Mouse (Mus musculus) left cerebral cortex, postnatal 4 days (tissue): ENCODE results near the gene Fgf13. TPM values are rescaled to one million over a fixed set of nuclear protein-coding genes. Genes with fewer than 3 reads are reported as not detected.

Experiments
- DNase-seq: peaks from one replicate; pipeline ENCODE4 v3.0.0-alpha.2; 2022
- intact Hi-C: fragments of 180-260 bp; cut with DNase I; formaldehyde crosslinking; loops from one replicate; pipeline ENCODE4 v1.15.1; 2025
- total RNA-seq, 2 experiments: library from RNA; stranded (reverse); gene quantifications; 2 replicates each; pipeline ENCODE4 v1.2.3; 2021

Gene Fgf13
- 100 to 1,000 TPM; 243 to 266 TPM for total RNA-seq

DNA sequence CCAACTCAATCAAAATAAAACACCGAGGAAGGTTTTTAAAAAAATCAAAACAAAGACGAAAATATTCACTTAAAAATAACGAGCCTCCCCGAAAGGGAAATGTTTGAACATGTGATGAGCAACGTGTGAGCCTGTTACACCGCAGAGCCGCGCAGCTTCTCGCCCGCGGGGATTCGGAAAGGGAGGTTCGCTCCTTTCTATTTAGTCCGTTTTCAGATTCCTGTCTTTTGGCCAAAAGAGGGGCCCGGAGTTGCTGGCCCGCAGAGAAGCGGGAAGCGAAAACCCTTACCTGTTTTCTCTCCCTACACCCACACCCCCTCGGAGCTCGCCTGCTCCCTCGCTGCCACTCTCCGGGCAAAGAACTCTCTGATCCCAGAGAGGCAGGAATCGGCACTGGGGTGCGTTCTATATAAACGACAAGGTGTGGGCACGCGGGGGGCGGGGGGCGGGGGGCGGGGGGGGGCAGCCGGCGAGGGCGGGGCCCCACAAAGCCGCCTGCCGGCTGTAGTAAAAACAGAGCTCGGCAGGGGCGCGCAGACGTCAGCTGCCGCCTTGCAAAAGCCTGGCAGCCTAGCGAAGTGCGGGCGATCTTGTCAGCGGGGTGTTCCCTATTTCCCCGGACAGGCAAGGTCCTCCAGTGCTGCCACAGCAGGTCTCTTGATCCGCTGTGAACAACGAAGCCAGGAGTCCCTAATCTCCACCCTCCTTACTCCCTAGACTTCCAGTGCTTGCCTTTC, at the start of gene Fgf13:
Fgf13 (minus strand) TSS at position 377 of the 737 bp plus-strand sequence.
- intact Hi-C loops: loop anchor here (5.0 to 10.0 kb wide), 2 partner anchors 376 to 457 kb away; no protein-coding TSS in a partner anchor
- peak; percentile 59 for DNase-seq

DNA sequence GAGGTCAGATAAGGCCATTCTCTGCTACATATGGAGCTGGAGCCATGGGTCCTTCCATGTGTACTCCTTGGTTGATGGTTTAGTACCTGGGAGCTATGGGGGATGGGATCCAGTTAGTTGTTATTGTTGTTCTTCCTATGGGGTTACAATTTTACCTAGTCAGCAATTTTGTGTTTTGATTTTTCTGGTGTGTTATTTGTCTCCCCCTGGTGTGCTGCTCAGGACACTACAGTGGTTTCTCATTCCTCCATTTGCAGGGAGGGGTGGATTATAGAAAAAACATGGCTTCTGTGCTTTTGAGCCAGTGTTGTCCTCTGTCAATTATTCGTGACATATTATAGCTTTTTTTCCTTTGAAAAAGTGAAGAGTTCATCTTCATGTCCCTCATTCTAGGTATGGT, 38.7 kb upstream of the Fgf13 start:
- DNase-seq: no peak
- intact Hi-C loops: no loop called here

DNA sequence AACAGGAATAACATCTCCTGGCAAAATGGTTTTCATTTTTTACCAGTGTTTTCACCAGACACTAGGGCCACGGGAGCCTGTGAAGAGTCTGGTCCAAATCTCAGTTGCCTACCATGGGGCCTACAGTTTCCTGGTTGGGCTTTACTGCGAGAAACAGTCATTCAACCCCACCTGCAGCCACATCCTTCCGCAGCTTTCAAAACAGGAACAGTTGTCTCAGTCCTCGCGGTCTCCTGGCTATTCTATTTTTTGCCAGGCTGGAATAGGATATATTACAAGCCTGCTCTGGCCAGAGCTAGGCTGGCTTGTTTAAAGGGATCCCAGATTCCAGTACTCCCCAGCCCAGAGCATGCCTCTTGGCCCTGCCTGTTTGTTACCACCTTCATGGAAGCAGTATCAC, 21.2 kb upstream of the Fgf13 start:
- intact Hi-C loops: no loop called here
- no peak for DNase-seq

DNA sequence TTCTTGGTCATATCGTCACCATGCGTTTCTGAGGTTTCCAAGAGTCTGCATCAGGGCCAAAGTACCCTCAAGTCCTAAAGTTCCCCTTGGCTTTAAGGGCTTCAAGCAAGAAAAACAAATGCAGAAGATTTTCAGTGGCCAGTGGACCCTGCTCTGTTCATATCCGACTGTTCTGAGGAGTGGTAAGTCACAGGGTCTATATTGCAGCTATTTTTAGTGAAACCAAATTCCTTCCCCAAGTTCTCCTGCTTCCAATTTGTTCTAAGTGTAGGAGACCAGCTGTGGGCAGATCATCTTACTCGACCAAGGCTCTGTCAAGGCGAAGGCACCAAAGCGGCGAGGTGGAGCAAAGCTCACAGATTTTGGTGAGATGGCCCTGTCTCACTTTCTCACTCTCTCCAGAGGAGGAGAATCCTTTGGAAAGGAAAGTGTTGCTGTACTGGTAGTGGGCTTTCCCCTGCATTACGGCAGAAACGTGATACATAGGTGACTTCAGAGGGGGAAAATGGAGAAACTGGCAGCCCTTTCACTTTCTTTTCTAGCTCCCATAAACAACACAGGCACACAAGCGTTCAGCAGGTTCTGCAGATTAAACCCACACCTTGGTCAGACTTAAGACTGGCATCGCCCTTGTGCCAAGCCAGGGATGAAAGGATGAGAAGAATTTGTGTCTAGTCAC, 17.8 kb upstream of the Fgf13 start:
- intact Hi-C loops: no loop called here

DNA sequence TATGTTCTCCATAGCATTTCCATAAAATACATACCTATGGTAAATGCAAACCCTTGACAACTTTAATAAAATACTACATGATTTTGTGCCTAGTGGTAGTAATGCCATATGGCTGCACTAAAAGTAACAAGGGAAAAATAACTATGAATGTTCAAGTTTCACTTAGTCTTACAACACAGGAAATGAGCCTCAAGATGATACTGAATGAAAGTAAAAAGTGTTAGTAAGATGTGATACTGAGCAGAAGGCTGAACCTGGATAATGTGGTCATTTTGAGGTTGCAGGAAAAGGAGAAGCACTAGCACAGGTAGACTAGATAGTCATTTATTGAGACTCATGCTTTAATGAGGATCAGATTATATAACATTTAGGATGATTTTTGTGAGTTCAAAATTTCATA, 16.2 kb upstream of the Fgf13 start:
- no peak for DNase-seq
- intact Hi-C loops: no loop called here

More for the DNA sequence above, 17.8 kb upstream of the Fgf13 start:
- DNase-seq: no peak

DNA sequence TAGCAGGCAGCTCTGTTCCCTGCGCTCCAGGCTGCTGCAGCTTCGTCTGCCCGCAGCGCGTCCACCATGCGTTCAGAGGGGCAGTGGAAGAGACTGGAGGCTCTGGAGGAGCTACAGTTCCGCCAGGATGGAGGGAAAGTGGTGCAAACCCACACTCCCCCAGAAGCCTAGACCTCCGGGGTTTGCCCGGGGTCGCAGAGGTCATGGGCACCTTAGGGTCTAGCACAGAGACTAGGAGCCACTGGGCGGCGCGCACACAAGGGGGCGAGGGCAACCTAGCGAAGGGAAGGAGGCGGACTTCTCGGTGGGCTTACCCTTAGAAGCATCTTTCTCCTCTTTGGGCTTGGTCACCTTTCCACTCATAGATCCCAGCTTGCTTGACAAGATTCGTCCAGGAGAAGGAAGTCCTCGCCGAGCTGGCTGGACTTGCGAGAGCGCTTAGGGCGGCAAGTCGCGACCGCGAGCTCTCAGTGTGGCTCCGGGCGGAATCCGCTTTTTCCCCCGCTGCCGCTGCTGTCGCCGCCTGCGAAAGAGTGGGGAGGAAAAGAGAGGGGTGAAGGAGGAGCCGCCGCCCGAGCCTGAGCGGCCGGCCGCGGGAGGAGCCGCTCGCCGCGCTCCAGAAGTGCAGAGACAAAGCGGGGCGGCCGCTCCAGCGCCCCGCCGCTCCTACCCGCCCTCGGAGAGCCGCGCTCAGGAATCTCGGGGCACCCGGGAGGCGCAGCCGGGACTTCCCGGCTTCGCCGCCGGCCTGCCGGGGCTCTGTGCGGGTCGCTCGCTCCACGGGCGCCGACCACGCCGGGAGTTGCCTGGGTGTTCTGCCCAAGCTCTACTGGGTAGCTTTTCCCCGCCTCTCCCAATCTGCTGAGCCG, 811 bp downstream of the Fgf13 start:
- intact Hi-C loops: loop anchor here (5.0 to 10.0 kb wide), 2 partner anchors 375 to 458 kb away; no protein-coding TSS in a partner anchor
- peak; percentile 33 for DNase-seq

DNA sequence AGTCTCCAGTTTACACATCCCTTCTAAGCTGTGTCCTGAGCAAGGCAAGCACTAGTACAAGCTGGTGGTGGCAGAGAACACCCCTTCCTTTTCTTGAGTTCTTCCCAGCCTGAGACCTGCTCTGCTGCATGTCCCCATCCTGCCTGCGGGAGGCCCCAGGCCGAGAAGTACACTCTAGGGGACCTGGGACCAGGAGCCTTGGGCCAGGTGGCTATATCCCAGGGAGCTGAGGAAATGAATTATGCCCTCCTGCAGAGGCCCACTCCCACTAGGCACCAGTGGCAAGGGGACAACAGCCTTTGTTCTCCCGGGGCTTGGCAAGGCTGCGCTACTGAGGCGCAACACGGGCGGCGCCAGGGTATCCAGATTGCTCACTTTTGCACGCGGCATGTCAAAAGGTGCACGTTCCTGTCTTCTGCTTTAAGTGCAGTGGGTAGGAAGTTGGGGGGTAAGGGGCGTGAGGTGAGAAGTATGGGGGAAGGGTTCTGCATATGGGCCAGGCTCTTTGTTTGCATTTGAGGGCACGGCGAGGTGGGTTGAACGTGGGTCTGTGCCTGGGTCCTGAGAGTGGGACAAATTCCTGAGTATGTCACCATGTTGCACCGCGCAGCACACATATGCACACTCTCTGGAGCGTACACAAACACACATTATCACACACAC, 1.7 kb downstream of the Fgf13 start:
- intact Hi-C loops: loop anchor here (5.0 to 10.0 kb wide), 2 partner anchors 374 to 459 kb away; no protein-coding TSS in a partner anchor
- DNase-seq: peak; percentile 25

DNA sequence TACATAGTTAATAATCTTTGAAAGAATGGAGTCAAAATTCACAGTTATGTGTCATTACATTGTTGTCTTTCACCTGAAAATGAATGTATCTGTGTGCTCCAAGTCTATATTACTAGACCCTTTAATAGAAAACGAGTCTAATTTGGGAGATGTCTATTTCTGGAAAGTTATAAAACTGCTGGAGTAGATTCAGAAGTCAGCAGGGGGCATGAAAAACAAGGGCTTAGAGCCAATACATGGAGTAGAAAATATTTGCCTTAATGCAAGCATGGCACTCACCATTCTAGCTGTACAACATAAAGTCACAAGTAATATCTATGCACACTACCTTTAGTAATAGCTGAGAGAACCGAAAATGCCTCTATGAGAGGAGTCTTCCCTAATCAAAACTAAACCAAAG, 19.9 kb downstream of the Fgf13 start:
- intact Hi-C loops: no loop called here

DNA sequence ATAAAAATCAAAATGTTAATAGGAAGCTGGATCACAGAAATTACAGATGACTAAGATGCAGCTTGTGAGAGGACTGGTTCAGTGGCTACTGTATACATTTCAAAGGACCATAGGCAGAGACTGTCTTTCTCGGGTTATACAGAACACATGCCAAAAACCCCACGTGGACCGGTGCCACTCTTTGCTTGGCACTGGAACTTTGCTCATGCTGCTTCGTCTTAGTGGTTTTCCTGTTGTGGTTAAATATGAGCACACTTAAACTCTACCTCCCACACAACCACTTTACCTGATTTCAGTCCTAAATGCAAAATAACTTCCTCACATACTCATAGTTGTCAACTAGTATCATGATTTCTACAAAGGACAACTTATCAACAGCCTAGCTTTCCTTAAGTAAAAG, 59.6 kb downstream of the Fgf13 start:
- intact Hi-C loops: no loop called here
- DNase-seq: no peak

More for the DNA sequence above, 19.9 kb downstream of the Fgf13 start:
- DNase-seq: no peak

DNA sequence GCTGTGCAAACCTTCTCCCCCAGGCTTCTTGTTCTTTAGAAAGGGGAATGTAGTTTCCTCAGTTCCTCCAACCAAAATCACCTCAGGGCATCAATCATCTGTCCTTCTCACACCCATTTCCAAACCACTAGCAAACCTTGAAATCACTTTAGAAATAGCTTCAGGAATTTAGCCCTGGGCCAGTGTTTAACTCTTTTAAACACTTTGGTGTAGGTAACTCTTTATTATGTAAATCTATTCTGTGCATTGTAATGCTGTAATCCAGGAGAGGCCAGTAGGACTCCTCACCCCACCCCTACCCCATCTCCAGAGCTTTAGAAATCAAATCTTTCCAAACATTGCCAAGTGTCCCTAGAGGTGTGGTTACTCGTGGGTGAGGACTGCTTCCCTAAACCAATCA, 74.5 kb downstream of the Fgf13 start:
- no peak for DNase-seq
- intact Hi-C loops: no loop called here

DNA sequence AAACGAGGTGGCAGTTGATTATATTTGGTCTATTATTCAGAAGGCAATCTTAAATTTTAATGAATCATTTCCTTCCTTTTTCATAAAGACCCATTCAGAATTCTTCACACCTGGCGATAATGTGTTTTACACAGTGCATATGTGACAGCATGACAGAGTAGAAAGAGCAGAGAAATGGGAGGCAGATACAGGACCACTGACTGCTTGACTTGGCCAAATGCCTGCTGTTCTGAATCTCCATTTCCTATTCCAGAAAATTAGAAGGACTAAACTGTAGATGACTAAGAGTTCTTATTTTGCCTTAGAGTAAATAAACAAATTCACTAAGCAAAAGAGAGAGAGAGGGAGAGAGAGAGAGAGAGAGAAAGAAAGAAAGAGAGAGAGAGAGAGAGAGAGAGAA, 82.4 kb downstream of the Fgf13 start:
- intact Hi-C loops: no loop called here
- no peak for DNase-seq

DNA sequence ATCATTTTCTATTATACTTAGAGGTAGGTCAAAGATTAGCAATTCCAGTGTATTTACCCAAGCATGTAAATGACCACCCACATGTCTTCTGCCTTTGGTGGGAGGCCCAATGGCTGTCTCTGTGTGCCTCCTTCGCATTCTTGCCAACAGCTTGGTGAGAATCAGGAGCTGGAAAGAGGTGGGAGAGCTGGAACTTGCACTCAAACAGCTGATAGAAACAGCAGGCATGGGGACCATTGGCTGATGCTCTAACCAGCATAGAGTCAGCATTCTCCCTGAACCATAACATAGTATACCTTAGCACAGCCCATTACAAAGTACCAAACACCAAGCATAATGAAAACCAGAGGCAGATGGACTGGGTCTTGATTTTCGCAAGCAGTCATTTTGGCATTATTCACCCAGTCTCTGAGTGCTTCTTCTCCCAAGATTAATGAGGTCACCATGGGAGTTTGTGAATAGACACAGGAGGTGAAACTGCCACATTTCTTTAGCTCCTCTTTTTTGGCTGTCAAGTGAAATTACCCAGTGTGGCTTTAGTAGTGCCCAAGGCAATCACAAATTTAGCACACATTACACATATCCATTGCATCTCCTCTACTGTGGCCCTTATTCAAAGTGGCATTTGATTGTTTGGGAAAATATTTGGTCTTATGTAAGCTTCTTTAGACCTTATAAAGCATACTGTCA, 165.1 kb downstream of the Fgf13 start:
- peak; percentile 38 for DNase-seq
- intact Hi-C loops: no loop called here

DNA sequence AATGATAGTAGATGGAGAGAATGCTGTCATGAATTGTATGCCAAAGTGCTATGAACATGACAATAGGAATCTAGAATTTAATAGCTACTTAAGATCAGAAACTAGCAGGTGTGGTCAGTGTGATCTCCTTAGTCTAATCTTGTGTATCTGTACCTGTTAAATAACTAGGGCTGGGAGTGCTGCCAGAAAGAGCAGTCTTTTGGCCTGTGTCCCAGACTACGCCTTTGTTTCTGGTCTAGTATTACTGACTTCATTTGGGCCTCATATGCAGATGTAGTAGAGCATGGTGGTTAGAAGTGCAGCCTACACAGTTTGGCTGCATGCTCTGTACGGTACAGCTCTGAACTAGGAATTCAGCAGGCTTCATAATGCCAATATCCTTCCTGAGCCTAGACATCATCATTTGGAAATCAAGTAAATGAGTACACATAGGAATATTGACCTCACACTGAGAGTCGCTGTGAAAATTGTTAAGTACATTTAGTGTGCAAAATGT, 276.9 kb downstream of the Fgf13 start:
- peak; percentile 24 for DNase-seq
- intact Hi-C loops: no loop called here

DNA sequence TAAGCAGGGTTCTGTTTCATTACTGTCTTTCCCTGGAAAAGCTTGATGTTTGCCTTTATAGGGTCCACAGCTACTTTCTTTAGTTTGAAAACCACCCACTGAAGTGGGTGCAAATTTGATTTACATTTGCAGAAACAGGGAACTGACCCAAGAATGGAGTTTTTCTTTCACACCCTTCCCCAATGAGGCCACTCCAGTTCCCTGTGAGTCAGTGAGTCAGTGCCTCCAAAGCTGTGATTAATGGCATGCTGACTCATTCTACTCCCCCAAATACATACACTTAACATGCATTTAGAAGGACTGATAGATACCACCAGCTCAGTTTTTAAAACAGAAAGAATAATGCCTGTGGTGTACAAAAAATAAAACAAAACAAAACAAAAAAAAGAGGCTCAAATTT, 316.3 kb downstream of the Fgf13 start:
- no peak for DNase-seq
- intact Hi-C loops: no loop called here

DNA sequence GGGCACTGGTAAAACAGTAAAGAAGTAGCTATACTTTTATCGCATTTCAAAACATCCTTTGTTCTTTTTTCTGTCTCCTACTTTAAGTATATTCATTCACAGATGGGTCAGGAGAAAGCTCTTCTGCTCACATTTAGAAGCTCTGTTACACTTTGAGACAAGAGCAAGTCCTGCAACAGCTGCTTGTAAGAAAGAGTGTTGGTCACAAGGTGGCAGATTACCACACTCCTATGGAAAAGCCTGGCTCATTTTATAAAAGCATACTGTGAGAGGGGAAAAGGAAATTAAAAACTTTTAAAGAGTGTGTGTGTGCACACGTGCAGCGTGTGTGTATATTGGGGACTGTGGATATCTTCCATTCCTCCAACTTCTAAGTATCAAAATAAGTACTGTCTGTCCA, 324.1 kb downstream of the Fgf13 start:
- intact Hi-C loops: no loop called here

DNA sequence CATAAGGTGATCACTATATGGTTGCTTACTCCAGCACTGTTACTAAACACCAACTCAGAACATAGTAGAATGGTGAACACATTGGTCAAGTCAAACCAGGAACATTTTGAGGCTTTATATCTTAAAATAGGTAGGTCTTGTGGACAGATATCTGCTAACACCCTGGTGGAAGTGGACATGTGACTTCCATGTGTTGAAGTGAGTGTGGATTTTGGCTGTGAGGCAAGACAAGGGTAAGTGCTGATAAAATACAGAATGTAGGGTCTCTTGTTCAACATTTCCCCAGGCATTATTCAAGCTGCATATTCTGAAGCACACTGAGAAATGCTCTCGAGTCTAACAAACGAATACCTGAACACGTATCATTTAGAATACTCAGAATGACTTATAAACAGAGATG, 324.7 kb downstream of the Fgf13 start:
- no peak for DNase-seq
- intact Hi-C loops: no loop called here

More for the DNA sequence above, 324.1 kb downstream of the Fgf13 start:
- no peak for DNase-seq

DNA sequence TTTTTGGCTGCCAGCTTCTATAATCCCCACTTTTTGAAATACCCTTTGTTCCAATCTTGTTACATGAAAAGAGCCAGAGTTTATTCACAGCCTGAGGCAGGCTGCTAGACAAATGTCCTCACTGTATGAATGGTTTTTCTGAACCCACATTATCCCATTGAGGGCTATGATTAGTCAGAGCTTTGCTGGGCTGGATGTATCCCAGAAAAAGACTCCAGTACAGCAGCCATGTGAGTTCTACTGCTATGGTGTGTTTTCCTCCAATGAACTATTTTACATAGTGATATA, 326.5 kb downstream of the Fgf13 start:
- intact Hi-C loops: no loop called here
- DNase-seq: no peak

DNA sequence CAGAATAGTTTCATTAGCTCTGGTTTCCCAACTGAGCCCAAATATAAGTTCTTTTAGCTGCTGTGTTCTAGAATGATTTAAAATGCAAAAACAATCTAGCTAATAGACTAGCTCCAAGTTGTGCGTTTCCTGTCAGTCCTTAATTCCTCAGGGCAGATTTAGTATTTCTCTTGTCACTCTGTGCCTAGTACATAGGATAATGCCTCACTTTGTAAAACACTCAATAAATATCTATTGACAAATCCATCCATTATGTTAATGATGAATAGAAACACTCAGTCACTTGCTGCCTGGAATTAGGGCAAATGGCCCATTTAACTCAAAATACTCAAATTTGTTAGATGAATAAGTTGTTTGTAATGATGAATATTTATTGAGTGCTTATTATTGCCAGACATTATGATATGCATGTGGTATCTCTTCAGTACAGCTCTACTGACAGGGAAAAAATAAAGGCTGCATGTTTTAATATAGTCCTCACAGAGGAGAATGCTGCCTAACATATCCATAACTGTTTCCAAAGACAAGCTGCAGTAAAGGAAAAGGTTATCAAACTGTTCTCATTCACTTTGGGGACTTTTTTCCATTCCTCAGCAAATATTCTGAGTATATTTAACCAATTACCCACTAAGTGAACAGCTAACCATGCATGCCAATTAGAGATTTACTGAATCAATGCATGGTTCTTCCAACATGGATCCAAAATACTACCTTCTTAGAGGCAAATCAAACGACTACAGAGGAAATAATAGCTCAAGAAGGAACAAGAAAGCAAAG, 327.0 kb downstream of the Fgf13 start:
- no peak for DNase-seq
- intact Hi-C loops: no loop called here

DNA sequence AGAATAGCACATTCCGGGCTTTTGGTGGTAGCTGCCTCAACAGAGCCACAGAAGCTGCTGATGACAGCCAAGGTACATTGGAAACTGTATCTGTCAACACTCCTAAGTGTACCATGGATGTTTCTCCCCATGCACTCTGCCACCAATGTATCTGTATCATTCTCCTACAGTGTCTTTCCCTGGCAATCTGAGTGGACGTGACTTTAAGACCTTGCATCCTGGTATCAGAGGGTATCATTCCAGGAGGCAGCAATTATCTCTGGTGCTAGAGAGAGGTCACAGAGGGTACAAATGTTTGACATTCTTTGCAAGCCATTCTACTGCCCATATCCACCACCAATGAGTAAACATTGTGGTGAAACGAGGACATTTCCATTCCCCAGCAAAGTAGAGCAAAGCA, 347.2 kb downstream of the Fgf13 start:
- no peak for DNase-seq
- intact Hi-C loops: no loop called here
